Mouse (Mus musculus) adrenal gland, postnatal 14 days (tissue): ENCODE results near the gene Ucp2. TPM values are rescaled to one million over a fixed set of nuclear protein-coding genes. Genes with fewer than 3 reads are reported as not detected.

Experiments used
- DNase-seq: peaks from one replicate; pipeline ENCODE4 v3.0.0; 2021; ENCODE audit warnings: mixed read lengths
- long read RNA-seq, 2 experiments: library from polyadenylated mRNA; stranded (forward); transcript quantifications; one replicate each; pipeline ENCODE4 v2.0.0; 2021
- total RNA-seq: library from RNA; stranded (reverse); gene quantifications from 2 replicates; pipeline ENCODE4 v1.2.3, GENCODE M21; 2021

Ucp2 gene
- 355 and 500 TPM in 2 replicates for total RNA-seq
- long read RNA-seq, experiment 1, transcript Ucp2-202 (8 exons, 3,988 nt): major isoform, 93 of 123 reads
- long read RNA-seq, experiment 1, partial matches to known transcripts: 28 of 123 reads
- long read RNA-seq, experiment 1, other reads (novel, unspliced or antisense): 2 of 123 reads
- long read RNA-seq, experiment 2, transcript Ucp2-202 (8 exons, 3,988 nt): major isoform, 72 of 103 reads
- long read RNA-seq, experiment 2, partial matches to known transcripts: 26 of 103 reads
- long read RNA-seq, experiment 2, other reads (novel, unspliced or antisense): 5 of 103 reads

DNA sequence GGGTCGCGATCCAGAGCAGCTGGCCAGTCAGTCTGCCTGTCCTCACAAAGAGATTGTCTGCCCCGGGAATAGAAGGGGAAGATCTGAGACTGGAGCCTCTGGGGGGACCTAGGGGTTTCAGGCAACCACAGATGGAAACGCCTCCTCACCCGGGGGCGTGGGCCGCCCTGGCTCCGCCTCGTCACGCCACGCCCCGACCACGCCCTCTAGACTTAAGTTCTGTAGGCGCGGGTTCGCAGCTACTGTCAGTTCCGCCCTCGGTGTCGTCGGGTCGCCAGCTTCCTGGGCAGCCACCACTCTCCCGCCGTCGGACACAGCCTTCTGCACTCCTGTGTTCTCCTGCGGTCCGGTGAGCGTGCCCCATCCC lies at the start of gene Ucp2:
Ucp2 (plus strand) TSS at position 221 of the 367 bp plus-strand sequence.
- DNase-seq: peak; percentile 92

DNA sequence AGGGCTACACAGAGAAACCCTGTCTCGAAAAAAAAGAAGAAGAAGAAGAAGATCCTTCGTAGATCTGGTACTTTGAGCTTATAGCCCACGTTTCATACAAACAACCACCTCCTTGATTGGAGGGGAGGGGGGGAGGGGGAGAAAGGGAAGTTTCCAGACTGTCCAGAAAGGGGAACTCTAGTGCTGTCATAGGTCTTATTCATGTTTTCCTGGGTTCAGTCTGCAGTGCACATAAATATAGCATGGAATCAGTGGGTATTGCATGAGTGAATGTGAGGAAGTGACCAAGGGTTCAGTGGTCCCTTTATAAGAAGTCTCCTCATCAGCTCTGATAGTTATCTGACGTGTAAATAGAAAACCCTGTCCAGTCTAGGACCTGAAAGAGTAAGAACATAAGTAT lies 49.4 kb upstream of the Ucp2 start:
- DNase-seq: no peak

DNA sequence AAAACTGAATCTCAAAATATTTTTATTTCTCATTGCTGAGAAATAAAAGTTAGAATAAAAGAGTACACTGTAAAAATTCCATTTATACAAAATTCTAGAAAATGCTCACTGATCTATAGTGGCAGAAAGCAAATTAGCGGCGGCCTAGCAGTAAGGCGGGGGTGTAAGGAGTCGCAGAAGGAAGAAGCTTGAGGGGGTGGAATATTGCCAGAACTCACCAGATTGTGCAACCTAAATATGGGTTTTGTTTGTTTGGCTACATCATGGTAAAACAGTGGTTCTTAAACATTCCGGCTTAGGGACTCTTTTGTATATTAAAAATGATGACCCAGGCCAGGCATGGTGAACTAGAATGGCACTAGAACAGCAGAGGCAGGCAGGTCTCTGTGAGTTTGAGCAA lies 46.9 kb upstream of the Ucp2 start:
- no peak for DNase-seq

DNA sequence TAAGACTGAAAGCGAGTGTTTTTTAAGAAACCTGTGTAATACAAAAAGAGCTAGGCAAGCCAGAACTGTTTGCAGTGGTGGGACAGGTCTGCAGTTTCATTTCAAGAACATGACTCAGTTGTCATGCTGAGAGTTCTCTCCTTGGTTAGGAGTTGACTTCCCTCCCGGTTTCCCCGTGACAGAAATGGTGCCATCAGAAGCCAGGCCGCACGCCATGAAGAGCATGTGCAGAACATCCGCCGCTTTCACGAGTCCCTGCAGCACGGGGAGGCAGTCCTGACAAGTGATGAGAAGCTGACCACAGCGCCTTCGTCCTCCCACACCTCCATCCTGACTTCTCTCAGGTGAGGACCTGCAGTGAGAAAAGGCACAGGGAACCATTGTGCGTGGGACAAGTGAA lies 44.6 kb upstream of the Ucp2 start:
- DNase-seq: no peak

DNA sequence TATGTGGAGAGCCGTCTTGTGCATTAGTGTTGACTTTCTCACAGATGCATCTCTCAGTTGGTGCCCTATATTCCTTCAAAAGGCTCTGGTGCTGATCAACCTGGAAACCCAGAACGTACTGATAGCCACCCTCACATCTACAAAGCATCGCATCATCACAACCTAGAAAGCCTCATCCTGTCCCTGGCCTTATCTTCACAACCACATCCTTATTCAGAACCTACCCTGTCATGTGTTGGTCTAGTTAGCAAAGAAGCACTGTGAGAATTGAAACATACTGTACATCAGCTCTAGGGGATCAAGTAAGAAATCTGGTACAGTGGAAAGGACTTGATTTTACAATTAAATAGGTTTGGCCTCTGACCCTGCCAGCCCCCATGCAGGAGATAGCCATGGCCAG lies 44.2 kb upstream of the Ucp2 start:
- DNase-seq: no peak

DNA sequence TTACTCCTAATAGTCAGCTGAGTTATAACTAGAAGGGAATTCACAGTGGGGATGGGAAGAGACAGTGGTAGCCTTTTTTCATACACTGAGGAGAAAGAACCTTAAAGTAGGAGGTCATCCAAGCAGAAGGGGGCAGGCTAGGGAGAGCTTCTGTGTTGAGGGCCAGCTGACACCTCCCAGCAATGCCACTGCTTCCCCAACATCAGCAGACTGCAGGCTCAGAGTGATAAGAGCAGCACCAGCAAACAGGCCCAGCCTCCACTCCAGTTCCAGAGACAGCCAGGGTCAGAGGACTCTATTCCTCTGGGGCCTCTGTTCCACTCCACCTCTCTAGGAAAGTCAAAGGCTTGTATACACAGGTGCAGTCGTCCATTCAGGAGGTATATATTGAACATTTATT lies 35.0 kb upstream of the Ucp2 start:
- no peak for DNase-seq

DNA sequence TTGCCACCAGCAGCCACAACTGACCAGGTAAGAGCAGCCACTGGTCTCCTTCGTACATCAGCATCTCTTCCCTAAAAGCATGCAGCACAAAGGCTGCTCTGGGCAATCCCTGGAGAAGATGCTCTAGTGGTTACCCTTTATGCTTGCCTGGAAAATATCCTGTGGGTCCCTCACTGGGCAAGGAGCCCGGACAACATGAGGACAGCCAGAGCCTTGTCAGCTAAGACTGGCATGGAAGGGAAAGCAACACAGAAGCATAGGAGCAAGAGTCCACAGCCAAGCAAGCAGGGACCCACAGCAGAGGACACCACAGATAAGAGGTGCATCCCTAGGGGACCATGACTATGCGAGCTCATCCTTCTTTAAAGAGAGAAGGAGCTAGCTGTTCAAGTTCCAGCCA lies 33.3 kb upstream of the Ucp2 start:
- peak; percentile 39 for DNase-seq

DNA sequence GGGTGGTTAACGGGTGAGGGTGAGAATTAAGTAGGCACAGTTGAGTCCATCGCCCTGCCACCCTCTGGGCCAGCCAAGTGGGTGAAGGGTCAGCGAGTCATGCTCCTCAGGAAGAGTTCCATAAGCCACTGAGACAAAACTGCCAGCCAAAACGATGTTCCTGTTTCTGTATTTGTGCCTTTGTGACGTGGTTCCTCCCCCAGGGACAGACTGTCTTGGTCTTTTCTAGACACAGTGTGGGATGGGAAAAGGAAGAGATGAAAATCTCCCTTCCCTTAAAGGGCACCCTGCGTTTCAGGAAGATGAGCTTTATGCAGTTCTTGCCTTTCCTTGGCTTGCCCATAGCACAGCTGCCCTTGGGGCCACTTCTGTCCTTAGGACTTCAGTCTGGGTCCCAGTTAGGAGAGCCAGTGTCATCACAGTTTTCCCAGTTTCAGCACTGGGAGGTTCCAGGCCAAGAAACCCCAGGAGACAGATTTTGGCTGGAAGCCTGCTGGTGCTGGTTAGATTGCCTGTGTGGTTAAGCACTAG lies 31.5 kb upstream of the Ucp2 start:
- DNase-seq: peak; percentile 82

DNA sequence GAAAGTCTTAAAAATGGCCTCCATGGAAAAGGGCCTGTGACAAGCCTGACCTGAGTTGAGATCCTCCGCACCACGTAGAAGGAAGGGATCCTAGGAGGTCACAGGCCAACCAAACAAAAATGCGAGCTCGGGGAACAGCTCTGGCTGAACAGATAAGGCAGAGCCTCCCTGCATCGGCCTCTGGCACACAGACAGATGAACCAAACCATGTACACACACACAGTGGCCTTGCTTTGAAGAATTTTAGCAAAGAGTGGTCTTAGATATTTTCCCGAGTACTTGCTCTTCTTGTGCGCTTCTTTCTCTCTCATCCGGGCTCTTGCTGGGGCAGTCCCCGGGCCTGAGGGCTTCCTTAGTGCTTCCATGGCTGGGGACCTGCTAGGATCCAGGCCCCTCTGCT lies 29.9 kb upstream of the Ucp2 start:
- DNase-seq: no peak

DNA sequence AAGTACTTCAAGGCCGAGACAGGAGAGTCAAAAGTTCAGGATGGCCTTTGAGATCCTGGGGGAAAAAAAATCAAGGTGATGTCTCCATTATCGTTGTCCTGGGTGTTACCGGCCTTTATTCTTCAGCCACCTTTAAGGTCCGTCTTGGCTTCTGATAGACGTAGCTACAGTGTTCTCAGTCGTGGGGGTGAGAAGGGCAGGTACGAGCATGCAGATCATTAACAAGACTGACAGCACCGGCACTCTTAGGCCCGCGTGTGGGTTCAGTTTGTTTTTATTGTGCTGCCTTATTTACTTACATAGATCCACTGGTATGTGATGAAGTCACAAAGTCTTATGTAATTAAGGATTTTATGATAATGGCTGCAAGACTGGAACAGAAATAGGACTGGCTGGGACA lies 29.4 kb upstream of the Ucp2 start:
- no peak for DNase-seq

DNA sequence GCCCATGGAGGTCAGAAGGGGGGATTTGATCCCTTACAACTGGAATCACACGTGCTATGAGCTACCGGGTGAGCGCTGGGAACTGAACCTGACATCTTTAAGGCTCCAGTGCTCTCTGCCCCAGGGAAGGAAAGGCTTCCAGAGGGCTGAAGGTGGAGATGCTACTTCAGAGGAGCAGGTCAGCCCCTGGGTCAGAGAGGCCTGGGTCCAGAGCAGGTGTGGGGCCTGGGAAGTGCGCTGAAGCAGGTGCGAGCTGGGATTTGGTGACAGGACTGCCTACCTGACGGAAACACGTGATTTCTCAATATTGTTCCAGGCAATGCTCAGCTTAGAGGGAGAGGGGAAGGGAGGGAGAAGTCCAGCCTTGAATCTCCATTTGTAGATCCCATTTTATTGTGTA lies 28.9 kb upstream of the Ucp2 start:
- no peak for DNase-seq

DNA sequence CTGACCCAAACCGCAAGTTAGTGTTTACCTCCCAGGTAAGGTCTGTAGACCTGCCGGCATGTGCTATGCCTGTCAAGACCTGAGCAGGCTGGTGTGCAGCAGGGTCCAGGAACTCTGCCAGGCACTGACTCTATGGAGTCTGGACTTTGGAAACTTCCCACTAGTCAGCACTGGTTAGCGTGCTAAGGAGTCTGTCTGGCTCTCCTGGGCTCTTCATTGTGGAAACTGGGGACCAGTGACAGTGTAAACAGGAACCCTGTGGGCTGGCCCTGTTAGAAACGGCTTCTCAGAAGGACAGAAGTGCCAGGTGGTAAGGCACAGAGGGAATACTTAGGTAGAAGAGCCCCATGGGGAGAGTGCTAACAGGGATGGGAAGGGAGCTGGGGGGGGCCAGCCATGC lies 27.9 kb upstream of the Ucp2 start:
- DNase-seq: no peak

DNA sequence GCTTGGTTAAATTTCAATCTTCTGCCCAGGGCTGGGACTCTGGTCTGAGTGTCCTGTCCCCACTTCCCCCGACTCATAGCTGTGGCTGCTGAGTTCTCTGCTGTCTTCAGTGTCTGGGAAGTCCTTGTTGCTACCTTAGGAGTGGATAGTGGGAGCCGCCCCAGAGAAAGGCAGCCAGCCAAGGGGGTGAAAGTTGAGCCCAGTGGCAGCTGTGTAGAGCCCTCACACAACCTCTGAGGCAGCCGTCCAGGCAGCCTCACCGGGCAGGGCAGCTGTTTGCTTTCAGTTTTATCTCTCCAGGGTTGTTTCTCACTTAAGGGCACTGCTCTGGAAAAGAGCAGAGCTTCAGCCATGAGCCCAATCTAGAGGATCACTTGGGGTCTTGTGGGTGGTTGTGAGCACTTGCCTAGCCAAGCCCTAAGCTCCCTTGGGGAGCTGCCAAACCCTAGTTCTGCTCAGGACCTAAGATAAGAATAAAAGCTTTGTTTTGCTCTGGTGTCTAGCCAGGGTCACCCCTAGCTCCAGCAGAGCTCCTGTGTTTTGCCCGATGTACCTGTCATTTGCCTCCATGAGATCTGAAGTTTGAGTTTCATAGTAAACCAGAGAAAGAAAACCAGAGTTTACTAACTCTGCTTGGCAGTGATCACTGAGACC lies 27.4 kb upstream of the Ucp2 start:
- DNase-seq: peak; percentile 92

DNA sequence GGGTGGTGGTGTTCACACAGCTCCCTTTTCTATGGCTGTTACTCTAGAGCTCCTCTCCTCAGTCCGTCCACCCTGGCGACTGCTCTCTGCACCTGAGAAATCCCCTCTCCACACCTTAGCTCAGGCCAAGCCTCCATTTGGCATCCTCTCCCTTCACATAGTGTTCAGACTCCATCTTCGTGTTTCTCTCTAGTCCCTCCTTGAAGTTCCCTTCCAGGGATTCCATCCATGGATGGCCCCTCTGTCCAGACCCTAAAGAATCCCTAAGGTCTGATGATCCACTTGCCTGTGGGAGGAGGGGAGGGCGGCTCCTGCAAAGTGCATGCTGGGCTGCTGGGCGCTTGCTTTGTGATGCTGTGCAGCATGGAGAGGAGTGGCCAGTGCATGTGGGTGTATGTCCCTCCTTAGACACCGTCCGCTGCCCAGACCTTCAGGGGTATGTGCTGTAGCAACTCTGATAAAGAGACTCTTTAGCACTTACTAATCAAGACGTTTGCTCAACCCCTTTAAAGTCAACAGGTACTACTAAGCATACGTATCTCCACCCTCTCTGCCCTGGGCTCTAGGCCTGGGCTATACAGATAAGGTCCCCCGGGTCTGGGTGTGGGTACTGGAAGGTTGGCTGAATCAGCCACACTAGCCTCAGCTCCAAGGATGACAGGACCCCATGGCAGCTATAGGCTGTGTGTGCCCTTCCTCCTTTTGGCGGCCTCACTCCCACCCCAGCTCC lies 26.2 kb upstream of the Ucp2 start:
- no peak for DNase-seq

DNA sequence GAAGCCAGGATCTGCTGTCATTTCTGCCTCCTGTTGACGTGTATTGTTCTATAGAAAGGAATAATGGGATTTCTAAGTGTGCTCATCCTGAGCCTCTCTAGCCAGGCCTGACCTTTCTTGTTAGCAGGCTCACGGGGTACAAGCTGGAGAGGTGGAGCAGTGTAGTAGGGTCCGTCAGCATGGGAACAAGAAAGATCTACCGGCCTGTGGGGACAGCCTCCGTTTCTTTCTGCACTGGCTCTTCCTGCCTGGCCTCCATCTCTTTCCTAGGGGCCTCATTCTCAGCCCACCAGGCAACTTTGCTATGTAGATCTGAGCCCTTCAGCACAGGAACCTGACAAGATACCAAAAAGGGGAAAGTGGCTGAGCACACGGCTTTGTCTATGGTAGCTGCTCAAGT lies 24.4 kb upstream of the Ucp2 start:
- no peak for DNase-seq

DNA sequence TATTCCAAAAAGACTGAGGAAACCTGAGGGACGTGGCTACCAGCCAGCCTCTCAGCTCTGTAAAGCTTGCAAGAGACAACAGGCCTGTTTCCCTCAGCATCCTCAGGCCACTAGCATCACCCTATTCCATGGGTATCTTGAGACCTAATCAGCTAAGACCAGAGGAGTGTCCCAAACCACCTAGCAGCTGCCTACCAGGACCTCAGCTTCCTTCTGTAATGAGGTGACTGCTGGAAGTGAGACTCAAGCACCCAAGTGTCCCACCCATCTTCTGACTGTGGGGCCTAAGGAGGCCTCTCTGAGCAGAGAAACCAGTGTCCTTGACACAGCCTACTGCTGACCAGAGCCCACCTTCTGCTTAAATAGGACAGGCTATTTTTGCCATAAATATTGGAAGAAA lies 23.6 kb upstream of the Ucp2 start:
- DNase-seq: no peak

DNA sequence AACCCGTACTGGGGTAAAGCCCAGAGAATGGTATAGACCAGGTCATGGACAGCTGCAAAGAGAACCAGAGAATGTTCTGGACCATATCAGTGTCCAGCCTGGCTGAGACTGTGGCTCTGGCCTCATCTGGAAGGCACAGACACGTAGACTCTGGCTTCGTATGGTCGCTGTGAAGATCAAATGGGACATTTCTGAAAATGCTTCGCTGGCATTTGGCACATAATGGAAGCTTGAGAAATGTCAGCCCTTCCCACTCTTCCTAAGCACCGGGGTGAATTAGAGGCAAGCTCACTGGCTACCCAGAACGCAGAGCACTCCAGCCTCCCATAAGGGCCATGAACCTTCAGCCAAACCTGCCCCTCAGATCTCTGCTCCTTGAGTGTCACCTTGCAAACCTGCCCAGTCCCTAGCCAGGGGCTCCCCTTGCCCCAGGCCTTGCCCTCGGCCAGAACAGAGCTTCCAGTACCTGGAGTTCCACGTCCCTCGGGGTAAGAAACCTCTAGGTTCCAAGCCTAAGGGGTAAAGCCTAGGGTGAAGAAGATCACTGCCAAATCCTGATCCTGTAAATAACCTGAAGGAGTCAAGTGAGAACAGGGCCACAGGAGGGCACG lies 22.2 kb upstream of the Ucp2 start:
- no peak for DNase-seq

DNA sequence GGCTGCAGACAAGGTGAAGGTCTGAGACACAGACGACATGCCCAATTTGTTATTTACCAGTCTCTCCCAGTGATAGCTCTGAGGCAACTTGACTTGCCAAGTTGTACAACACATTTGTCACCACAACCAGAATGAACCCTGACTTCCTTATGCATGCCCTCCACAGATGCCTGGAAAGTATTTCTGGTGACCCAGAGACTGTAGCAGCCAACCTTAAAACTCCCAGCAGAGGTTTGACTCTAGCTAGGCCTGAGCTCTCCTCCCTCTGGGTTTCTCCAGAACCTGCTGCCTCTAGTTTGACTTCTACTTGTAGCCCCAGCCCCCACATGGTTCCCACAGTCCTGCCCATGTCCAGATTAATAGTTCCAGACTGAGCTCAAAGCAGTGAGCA lies 21.7 kb upstream of the Ucp2 start:
- DNase-seq: no peak

DNA sequence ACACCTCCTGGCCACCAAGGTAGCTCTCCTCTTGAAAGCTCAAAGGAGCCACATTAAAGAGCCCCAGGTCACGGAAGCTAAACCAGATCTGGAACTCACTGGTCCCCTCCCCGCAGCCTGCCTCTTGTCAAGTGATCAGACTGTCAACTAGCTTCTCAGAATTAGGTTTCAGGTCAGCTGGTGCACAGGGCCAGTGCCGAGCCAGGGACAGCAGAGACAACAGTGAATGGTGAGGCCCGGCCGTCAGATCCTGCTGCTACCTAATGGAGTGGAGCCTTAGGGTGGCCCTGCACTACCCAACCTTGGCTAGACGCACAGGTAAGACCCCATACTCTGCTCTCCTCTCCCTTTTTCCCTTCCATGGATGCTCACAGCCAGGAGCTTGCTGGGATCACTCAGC lies 20.4 kb upstream of the Ucp2 start, which contains the start of gene Ucp3:
Ucp3 (plus strand) TSS at position 214 of the 400 bp plus-strand sequence.
- DNase-seq: peak; percentile 61

DNA sequence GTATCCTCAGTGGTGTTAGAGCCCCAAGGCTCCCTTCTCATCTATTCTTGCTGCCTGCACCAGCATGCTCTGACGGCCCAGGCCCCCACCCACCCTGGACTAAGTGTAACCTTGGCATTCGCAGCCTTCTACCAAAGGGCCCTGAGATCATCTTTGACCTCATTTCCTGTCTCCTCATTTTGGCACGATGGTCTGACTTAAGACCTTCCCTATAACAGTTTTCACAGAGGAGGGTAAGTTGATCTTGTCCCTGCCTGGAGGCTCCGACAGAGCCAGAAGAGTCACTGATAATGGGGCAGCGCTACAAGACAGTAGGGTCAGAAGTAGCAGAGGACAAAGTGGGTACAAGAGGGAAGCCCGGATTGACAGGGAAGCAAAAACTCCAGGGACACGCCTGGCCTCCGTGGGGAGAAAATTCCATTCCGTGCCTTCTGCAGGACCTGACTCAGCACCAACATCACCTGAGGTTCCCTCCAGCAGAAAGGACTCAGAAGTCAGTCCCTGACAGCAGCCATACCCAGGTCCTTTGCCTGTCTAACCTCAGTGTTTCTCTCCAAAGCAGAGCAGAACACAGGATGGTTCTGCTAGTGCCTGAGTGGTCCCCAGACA lies 19.2 kb upstream of the Ucp2 start:
- DNase-seq: peak; percentile 43

DNA sequence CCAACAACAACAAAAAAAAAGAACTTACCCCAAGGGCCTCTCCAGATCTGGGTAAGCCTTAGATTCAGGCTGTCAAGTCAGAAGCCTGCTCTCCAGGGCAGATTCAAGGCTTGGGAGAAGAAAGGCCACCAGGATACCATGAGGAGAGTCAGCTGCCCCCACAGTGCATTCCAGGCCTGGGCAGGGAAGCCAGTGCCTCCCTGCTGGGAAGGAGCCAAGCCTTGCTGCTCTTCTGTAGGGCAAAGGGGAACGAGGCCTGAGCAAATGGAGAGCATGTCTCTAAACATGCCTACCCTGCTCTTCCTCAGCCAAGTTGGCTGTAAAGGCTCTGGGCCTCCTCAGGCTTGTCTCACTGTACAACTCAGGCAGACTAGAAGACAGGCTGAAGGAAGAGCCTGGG lies 18.5 kb upstream of the Ucp2 start:
- peak; percentile 77 for DNase-seq

DNA sequence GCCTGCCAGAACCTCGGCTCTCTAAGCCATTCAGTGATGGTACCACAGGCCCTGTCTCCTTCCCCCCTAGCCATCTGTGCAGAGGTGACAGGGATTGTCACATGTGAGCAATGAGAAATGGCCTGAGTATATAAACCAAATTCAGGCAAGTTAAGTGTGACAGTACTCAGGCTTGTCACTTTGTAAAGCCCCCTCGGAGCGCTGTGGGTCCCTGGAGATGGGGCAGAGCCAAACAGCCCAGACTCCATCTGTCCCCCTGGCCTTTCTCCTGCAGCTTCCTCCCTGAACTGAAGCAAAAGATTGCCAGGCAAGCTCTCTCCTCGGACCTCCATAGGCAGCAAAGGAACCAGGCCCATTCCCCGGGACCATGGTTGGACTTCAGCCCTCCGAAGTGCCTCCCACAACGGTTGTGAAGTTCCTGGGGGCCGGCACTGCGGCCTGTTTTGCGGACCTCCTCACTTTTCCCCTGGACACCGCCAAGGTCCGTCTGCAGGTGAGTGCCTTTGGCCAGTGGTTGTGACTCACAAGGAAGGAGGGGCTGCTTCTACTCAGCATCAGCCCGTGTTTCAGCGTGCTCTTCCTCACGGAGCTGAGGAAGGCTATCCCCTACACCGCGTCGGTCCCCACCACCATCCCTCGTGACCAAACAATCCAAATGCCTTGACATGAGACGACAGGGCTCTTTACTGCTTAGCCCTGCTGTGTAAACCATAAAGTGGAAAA lies 13.9 kb upstream of the Ucp2 start:
- no peak for DNase-seq
